Mouse (Mus musculus) E14TG2a.4 (cell line): ENCODE results near the gene Spef1.

Experiments
- CTCF ChIP-seq: conservative IDR thresholded peaks from 2 replicates; pipeline ENCODE4 v1.5.1; 2014; ENCODE audit warnings: low read length
- NANOG ChIP-seq: IDR thresholded peaks from 2 replicates; pipeline ENCODE4 v1.6.1; 2014; ENCODE audit warnings: borderline replicate concordance, low read length, mixed read lengths
- POU5F1 ChIP-seq: IDR thresholded peaks from 2 replicates; pipeline ENCODE4 v1.6.1; 2014; ENCODE audit warnings: low read length, borderline replicate concordance

DNA sequence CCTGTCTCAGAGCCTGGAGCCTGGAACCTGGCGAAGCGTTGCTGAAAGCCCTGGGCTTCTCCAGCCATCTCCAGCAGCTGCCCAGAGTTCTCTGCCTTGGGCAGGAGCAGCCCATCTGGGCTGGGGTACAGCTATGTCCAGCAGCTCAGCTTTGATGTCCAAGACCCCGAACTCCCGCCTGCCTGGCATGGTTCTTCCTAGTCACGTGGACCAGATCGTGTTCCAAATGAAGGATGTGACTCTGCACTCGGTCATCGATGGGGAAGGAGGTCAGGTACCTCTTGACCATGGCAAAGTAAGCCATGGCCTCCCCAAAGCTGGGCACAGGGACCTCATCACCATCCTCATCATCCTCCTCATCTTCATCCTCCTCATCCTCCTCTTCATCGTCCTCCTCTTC lies 9.2 kb downstream of the Spef1 start:
- TF ChIP-seq CTCF, result no peak
- TF ChIP-seq POU5F1, result no peak
- no peak for TF ChIP-seq NANOG
